Mouse (Mus musculus) cerebellum, adult 2 months (tissue): ENCODE measurements at regions not wholly inside any gene's neighbourhood (a gene's known extent, or its start where the extent isn't known, plus 50 kb on each side); places are given as distances from the start of the nearest gene placed in this dataset.

Experiments
- DNase-seq, 2 experiments: peaks; one replicate each; pipeline ENCODE4 v3.0.0; 2021
- H3K27ac ChIP-seq: fragments of 200-500 bp; 2 replicates; pipeline ENCODE4 v1.5.1; 2012; ENCODE audit warnings: low read length, control low read depth, inconsistent platforms; ENCODE audit not compliant: insufficient read depth
- H3K27me3 ChIP-seq: fragments of 200-500 bp; 2 replicates; pipeline ENCODE4 v1.6.1; 2012; ENCODE audit warnings: inconsistent platforms, mild to moderate bottlenecking, low read length, moderate library complexity; ENCODE audit not compliant: control insufficient read depth, insufficient read depth
- H3K4me1 ChIP-seq: fragments of 200-500 bp; 2 replicates; pipeline ENCODE4 v1.6.1; 2011; ENCODE audit warnings: low read length; ENCODE audit not compliant: control insufficient read depth, insufficient read depth
- H3K4me3 ChIP-seq: fragments of 200-500 bp; replicated peaks from 2 replicates; pipeline ENCODE3; 2011; ENCODE audit warnings: mild to moderate bottlenecking, low read depth, low read length, control low read depth; ENCODE audit not compliant: insufficient read depth
- CTCF ChIP-seq: fragments of 200-500 bp; IDR thresholded peaks from 2 replicates; pipeline ENCODE4 v1.5.1; 2011; ENCODE audit warnings: low read depth, mild to moderate bottlenecking, control low read depth, low read length, moderate library complexity, borderline replicate concordance; ENCODE audit not compliant: insufficient read depth
- POLR2A ChIP-seq: fragments of 200-500 bp; IDR thresholded peaks from 2 replicates; pipeline ENCODE4 v1.6.1; 2011; ENCODE audit warnings: low read length, control low read depth, borderline replicate concordance; ENCODE audit not compliant: insufficient read depth
- WGBS: fragments of 180-500 bp; shearing (Covaris S2); methylation state at CpG from one replicate; pipeline ENCODE4 v1.1.7; 2018; 5-methylcytosine and 5-hydroxymethylcytosine counted together

GRCm38 (mm10) chr11:91862138-91862537, 284.8 kb upstream of the Kif2b start:
- DNase-seq = no peak
- no peak overlapping the region for H3K4me3 ChIP-seq
- no peak overlapping the region for H3K27ac ChIP-seq
- WGBS = 76% methylated on average over 1 of the region's 1 CpGs
- no peak for TF ChIP-seq POLR2A
- no peak for TF ChIP-seq CTCF
- no peaks in the 10 kb centered on the region for H3K4me1 ChIP-seq
- no peaks in the 10 kb centered on the region for H3K27me3 ChIP-seq

- 8% methylated on average over 3 of the region's 3 CpGs for WGBS
- Histone ChIP-seq H3K4me1 (no peaks in the 10 kb centered on the region), H3K4me3 (no peak overlapping the region), H3K27ac (no peak overlapping the region), H3K27me3 (no peaks in the 10 kb centered on the region)
- no peak for TF ChIP-seq CTCF
- TF ChIP-seq POLR2A = no peak
- peak in 1 of 2 experiments; percentile 0 for DNase-seq
Observed at GRCm38 (mm10) chr11:91856473-91856872, 279.1 kb upstream of the Kif2b start.

DNA sequence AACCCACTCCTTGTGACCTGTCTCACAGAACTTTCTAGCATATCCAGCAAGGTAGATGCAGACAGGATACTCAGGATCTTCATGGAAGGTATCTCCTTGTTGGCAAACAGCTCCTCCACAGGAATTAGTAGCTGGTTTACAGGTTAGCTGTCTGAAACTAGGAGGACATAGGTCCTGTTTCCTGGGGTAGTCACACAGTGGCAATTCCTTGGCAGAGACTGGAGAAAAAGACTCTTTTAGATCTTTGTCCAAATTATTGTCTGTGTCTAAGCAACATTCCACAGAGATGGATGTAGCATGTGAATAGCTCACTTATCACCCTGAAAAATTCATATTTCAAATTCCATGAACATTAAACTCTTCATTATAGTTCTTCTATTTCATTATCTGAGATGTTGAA, 253.8 kb upstream of the Kif2b start:
- Histone ChIP-seq H3K27me3 (no peaks in the 10 kb centered on the region), H3K4me3 (no peak overlapping the region), H3K4me1 (no peaks in the 10 kb centered on the region), H3K27ac (no peak overlapping the region)
- no peak for DNase-seq
- TF ChIP-seq CTCF (no peak), POLR2A (no peak)

- H3K27ac ChIP-seq = no peak overlapping the region
- no peak for TF ChIP-seq POLR2A
- TF ChIP-seq CTCF = no peak
Observed at GRCm38 (mm10) chr11:91820826-91821225, 243.5 kb upstream of the Kif2b start.

More at GRCm38 (mm10) chr11:91820826-91821225, 243.5 kb upstream of the Kif2b start:
- H3K27me3 ChIP-seq = no peaks in the 10 kb centered on the region
- no peak overlapping the region for H3K4me3 ChIP-seq
- no peaks in the 10 kb centered on the region for H3K4me1 ChIP-seq
- no peak for DNase-seq
